Mouse (Mus musculus): ENCODE data around the gene Zup1. TPM values are rescaled to one million over a fixed set of nuclear protein-coding genes. Genes with fewer than 3 reads are reported as not detected.
"Not testable (repeated sequence)": the region's sequence is repeated elsewhere in the genome, so short reads cannot be mapped to it uniquely, and the experiment has no call there.

The Zup1 gene
- polyA plus RNA-seq, 1 experiment from 2014 or later, result 24.8 TPM

DNA sequence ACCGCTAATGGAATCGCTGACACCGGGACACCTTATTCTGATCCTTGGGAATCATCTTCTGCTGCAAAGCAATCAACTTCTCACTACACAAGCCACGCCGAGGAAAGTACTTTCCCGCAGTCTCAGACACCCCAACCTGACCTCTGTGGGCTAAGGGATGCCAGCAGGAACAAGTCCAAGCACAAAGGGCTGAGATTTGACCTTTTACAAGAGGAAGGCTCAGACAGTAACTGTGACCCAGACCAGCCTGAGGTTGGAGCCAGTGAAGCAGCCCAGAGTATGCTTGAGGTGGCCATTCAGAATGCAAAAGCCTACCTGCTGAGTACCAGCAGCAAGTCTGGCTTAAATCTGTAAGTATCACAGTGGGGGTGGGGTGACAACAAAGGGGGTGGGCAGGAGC is 45.6 kb downstream of the Zup1 start:
- 4% methylated on average over 6 of the region's 6 CpGs for WGBS
- peak overlapping the region; percentile 40 for H3K4me3 ChIP-seq (ENCODE audit: low read length)

DNA sequence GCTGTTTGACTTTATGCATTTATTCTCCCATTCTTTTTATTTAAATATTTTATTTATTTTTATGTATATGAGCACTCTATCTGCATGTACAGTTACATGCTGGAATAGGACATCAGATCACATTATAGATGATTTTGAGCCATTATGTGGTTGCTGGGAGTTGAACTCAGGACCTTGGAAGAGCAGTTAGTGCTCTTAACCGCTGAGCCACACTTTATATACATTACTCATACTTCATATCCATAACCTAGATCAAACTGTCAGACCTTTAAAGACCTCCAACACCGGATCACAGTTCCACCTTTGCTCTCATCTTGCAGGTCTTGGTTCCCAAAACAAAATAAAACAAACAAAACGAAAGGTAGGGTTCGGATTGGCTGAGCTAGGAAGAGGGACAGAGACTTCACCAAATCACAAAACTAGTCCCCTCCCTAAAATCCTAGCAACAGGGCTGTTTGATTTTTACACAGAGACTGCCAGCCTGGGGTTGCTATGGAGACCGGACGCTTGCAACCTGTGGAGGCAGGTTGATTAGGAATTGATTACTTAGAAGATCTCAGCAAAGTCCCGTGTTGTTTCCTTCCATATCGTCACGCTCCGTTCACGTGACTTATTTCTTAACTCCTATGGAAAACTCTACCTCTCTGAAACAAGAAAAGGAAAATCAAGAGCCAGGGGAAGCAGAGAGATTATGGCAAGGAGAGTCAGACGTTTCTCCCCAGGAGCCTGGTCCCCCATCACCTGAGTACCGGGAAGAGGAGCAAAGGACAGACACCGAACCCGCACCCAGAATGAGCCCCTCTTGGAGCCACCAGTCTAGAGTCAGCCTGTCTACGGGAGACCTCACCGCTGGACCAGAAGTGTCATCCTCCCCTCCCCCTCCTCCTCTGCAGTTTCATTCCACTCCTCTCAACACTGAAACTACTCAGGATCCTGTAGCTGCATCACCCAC is 46.3 kb downstream of the Zup1 start, which contains the start of gene Rsph4a:
TSS of gene Rsph4a (plus strand) at position 582 of the 952 bp plus-strand sequence.
- Histone ChIP-seq H3K4me3 (ENCODE audit: low read length) (peak within 1 kb of the TSS; percentile 40), H3K27ac (ENCODE audit: low read depth, low read length) (no peak within 1 kb of the TSS), H3K36me3 (ENCODE audit: control insufficient read depth, insufficient read depth, low read length) (no peaks in the 10 kb centered on the region), H3K9ac (ENCODE audit: low read depth, low read length) (0 out of 2 replicates have a peak within 1 kb of the TSS, but pooled peaks have one; percentile 12), H3K27me3 (ENCODE audit: control insufficient read depth, insufficient read depth, low read length) (no peaks in the 10 kb centered on the region), H3K4me2 (replicated peaks; ENCODE audit: low read depth, low read length) (peak within 1 kb of the TSS; percentile 57), H3K4me1 (ENCODE audit: control insufficient read depth, insufficient read depth, low read length) (0 out of 2 replicates have a peak, but pooled peaks cover 3% of the 10 kb centered on the region), H3K9me3 (ENCODE audit: control insufficient read depth, low read length) (no peaks in the 10 kb centered on the region)
- 6% methylated on average over 17 of the region's 17 CpGs for WGBS
- peak; percentile 98 for ATAC-seq (ENCODE audit: low FRiP score, low TSS enrichment)

More for the DNA sequence above, 45.6 kb downstream of the Zup1 start:
- no peaks in the 10 kb centered on the region for H3K27me3 ChIP-seq (ENCODE audit: control insufficient read depth, insufficient read depth, low read length)
- 0 out of 2 replicates have a peak, but pooled peaks have one; percentile 32 for ATAC-seq (ENCODE audit: low FRiP score, low TSS enrichment)
- H3K4me2 ChIP-seq (replicated peaks; ENCODE audit: low read depth, low read length), result peak overlapping the region; percentile 57
- no peaks in the 10 kb centered on the region for H3K9me3 ChIP-seq (ENCODE audit: control insufficient read depth, low read length)
- no peaks in the 10 kb centered on the region for H3K36me3 ChIP-seq (ENCODE audit: control insufficient read depth, insufficient read depth, low read length)
- H3K4me1 ChIP-seq (ENCODE audit: control insufficient read depth, insufficient read depth, low read length), result 0 out of 2 replicates have a peak, but pooled peaks cover 3% of the 10 kb centered on the region
- H3K27ac ChIP-seq (ENCODE audit: low read depth, low read length), result no peak overlapping the region
- 0 out of 2 replicates have a peak overlapping the region, but pooled peaks have one; percentile 12 for H3K9ac ChIP-seq (ENCODE audit: low read depth, low read length)

- H3K4me1 ChIP-seq (ENCODE audit: control insufficient read depth, insufficient read depth, low read length); H3K9ac ChIP-seq (ENCODE audit: low read depth, low read length); H3K27ac ChIP-seq (ENCODE audit: low read depth, low read length); H3K36me3 ChIP-seq (ENCODE audit: control insufficient read depth, insufficient read depth, low read length); ATAC-seq (ENCODE audit: low FRiP score, low TSS enrichment); H3K4me3 ChIP-seq (ENCODE audit: low read length); H3K27me3 ChIP-seq (ENCODE audit: control insufficient read depth, insufficient read depth, low read length); H3K9me3 ChIP-seq (ENCODE audit: control insufficient read depth, low read length); H3K4me2 ChIP-seq (replicated peaks; ENCODE audit: low read depth, low read length): not testable (repeated sequence)
- WGBS, result 86% methylated on average over 1 of the region's 1 CpGs
Measured at GRCm38 (mm10) chr10:33901520-33901919, 49.5 kb downstream of the Zup1 start.

DNA sequence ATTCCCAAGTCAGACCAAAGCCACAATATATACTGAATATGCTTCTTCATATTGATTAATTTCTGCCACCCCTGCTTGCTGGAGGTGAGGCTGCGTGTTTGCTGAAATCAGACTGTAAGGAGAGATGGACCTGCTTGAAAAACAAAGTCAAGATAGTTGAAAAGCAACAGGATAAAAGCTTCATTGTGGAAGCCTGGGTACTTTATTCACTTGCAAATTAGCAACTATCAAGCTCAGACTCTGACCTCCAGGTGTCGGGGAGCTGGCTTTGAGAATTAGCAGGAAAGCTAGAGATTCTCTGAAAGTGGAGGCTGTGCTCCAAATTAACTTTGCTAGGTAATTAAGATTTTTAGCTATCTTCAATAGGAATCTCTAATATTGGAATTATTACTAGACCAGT is 68.7 kb downstream of the Zup1 start:
- not testable (repeated sequence) for H3K4me3 ChIP-seq (ENCODE audit: low read length); H3K9me3 ChIP-seq (ENCODE audit: control insufficient read depth, low read length); H3K9ac ChIP-seq (ENCODE audit: low read depth, low read length); ATAC-seq (ENCODE audit: low FRiP score, low TSS enrichment); H3K27me3 ChIP-seq (ENCODE audit: control insufficient read depth, insufficient read depth, low read length); H3K36me3 ChIP-seq (ENCODE audit: control insufficient read depth, insufficient read depth, low read length); H3K4me1 ChIP-seq (ENCODE audit: control insufficient read depth, insufficient read depth, low read length); H3K27ac ChIP-seq (ENCODE audit: low read depth, low read length); H3K4me2 ChIP-seq (replicated peaks; ENCODE audit: low read depth, low read length)
- WGBS, result 77% methylated on average over 2 of the region's 2 CpGs

DNA sequence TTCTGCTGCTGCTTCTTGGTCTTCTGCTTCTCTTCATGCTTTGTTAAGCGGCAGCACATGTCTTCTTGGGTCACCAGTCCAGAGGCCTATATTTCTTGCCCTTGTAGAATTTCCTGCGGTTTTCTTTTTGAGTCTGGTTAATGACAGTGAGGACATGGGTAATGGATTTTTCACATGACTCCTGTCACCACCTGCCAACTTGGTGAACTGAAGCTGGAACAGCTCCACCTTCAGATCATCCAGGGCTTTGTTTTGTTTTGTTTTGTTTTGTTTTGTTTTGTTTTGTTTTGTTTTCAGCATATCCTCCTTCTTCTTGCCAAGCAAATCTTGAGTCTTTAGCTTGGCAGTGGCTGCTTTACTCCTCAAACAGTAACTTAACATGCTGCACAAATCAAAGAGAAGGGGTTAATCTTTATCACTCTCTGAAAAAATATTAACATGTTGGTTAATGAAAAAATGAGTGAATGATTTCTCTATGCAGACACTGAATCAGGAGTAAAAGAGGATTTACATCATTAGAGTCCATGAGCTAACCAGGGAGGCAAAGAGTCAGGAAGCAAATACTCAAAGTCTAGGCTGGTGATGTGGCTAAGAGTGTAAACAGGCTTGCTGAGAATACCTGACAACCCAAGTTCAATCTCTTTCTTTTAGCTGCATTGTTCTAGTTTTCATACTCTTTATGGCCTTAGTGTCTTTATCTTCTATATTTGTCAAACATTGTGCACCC is 78.2 kb downstream of the Zup1 start:
- Histone ChIP-seq H3K4me1 (ENCODE audit: control insufficient read depth, insufficient read depth, low read length) (no peaks in the 10 kb centered on the region), H3K4me3 (ENCODE audit: low read length) (no peak overlapping the region), H3K27ac (ENCODE audit: low read depth, low read length) (no peak overlapping the region), H3K4me2 (replicated peaks; ENCODE audit: low read depth, low read length) (no peak overlapping the region), H3K27me3 (ENCODE audit: control insufficient read depth, insufficient read depth, low read length) (no peaks in the 10 kb centered on the region), H3K9me3 (ENCODE audit: control insufficient read depth, low read length) (no peaks in the 10 kb centered on the region; the same call in 1 of the 2 replicates), H3K36me3 (ENCODE audit: control insufficient read depth, insufficient read depth, low read length) (no peaks in the 10 kb centered on the region), H3K9ac (ENCODE audit: low read depth, low read length) (no peak overlapping the region)
- WGBS, result 51% methylated on average over 2 of the region's 2 CpGs
- no peak for ATAC-seq (ENCODE audit: low FRiP score, low TSS enrichment)

- Histone ChIP-seq H3K9ac (ENCODE audit: low read depth, low read length) (no peak overlapping the region), H3K27ac (ENCODE audit: low read depth, low read length) (no peak overlapping the region), H3K4me1 (ENCODE audit: control insufficient read depth, insufficient read depth, low read length) (no peaks in the 10 kb centered on the region), H3K27me3 (ENCODE audit: control insufficient read depth, insufficient read depth, low read length) (no peaks in the 10 kb centered on the region), H3K4me2 (replicated peaks; ENCODE audit: low read depth, low read length) (no peak overlapping the region), H3K9me3 (ENCODE audit: control insufficient read depth, low read length) (no peaks in the 10 kb centered on the region; the same call in 1 of the 2 replicates), H3K36me3 (ENCODE audit: control insufficient read depth, insufficient read depth, low read length) (no peaks in the 10 kb centered on the region), H3K4me3 (ENCODE audit: low read length) (no peak overlapping the region)
- ATAC-seq (ENCODE audit: low FRiP score, low TSS enrichment), result no peak
- WGBS, result 0% methylated on average over 1 of the region's 1 CpGs
Measured at GRCm38 (mm10) chr10:33870441-33870840, 80.6 kb downstream of the Zup1 start.

Other genes starting within 250 kb of the Zup1 start
- gene Sult3a2, start 164.6 kb downstream of the Zup1 start, polyA plus RNA-seq (2014; fragmentation: Nextera tagmentation; extraction: Ambion mirVana), result not detected in 2 replicates
- gene Sult3a1, start 93.5 kb downstream of the Zup1 start, polyA plus RNA-seq (2014; fragmentation: Nextera tagmentation; extraction: Ambion mirVana), result not detected in 2 replicates
- gene Rsph4a, start 46.2 kb downstream of the Zup1 start, polyA plus RNA-seq (2014; fragmentation: Nextera tagmentation; extraction: Ambion mirVana), result 0.06 TPM in 1 of 2 replicates, not detected in the other
- 145 and 185 TPM in 2 replicates for gene Rwdd1, start 68.4 kb upstream of the Zup1 start, polyA plus RNA-seq (2014; fragmentation: Nextera tagmentation; extraction: Ambion mirVana)
- gene Trappc3l, start 86.3 kb upstream of the Zup1 start, polyA plus RNA-seq (2014; fragmentation: Nextera tagmentation; extraction: Ambion mirVana), result not detected in 2 replicates
- not detected in 2 replicates for gene Calhm4, start 93.0 kb upstream of the Zup1 start, polyA plus RNA-seq (2014; fragmentation: Nextera tagmentation; extraction: Ambion mirVana)
- gene Calhm5, start 145.2 kb upstream of the Zup1 start, polyA plus RNA-seq (2014; fragmentation: Nextera tagmentation; extraction: Ambion mirVana), result 0.19 and 0.30 TPM in 2 replicates
- gene Calhm6, start 176.7 kb upstream of the Zup1 start, polyA plus RNA-seq (2014; fragmentation: Nextera tagmentation; extraction: Ambion mirVana), result 0.89 and 1.7 TPM in 2 replicates